Mouse (Mus musculus): Measurements from ENCODE around the gene Mypop.
A peak's percentile ranks its signal among the peaks of the same experiment; 100 is the strongest.

Gene Mypop

DNA sequence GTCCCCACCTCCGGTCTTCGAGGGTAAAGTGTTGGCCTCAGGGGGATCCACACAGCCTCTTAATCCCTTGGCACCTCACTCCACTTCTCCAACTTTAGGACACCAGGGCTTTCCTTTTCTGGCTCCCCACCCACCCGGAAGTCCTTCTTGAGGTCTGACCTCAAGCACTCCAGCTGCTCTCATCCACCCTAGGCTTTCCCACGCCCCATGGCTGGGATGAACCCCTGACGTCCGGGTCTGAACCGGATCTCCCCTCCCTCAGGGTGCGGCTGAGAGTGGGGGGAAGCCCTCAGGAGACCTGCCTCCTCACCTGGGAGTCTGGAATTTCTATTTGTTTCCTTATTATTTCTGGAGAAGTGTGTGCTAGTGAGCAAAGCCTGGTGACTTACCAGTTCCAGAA is 30.0 kb downstream of the Mypop start:
- no peak for DNase-seq (ENCODE audit: low spot score)

DNA sequence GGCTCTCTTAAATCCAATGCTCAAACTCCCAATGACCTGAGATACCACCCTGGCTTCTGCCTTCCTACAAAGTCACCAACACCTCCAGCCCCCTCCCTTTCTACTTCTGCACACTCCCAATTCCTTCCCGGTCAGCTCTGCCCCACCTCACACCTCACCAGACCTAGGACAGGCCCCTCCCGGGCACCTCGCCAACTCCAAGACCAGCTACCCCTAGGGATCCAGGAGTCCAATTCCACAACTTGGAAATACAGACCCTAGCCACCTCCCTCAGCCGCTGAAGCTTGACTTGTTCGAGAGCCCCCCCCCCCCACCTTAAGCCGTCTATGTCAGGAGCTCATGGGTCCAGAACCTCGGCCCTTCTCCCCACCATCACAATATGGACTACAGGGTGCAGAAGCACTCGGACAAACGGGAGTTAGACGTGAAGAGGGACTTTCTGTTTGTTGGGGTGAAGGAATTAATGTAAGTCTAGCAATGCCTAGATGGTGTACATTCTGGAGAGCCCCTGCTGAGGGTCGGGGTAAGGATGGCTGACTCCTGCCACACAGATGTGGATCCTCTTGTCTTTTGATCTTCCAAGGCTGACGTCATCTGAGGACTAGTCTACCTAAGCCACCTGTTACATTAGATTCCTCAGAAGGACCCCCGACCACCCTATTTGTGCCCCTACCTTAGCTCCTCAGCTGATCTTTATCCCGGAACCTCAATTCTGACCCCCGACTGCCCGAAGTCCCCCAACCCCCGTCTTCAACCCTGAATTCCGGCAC is 31.3 kb downstream of the Mypop start:
- DNase-seq (ENCODE audit: low spot score) = peak; percentile 60

DNA sequence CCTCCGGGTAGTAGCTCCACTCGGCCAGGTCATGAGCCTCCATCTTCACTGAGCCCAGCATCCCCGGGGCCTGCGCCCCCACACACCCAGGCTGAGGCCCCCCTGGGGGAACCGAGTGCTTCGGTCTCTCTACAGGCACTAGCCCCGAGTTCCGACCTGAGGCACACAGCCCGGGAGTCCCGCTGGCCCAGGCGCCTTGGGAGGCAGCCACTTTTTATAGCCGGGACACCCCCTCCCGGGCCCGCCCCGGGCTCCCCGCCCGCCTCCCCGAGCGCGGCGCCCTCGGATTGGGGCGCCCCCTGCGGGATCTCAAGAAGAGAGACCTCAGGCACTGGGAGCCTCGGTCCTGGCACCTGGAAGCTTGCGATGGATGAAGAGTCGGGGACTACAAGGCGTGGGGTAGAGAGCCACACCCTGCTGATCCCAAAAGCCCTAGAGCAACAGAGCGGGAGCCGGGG is 32.3 kb downstream of the Mypop start, which contains the start of gene Foxa3:
Gene Foxa3 (minus strand): TSS at position 182 of the 458 bp plus-strand sequence.
- no peak for DNase-seq (ENCODE audit: low spot score)

DNA sequence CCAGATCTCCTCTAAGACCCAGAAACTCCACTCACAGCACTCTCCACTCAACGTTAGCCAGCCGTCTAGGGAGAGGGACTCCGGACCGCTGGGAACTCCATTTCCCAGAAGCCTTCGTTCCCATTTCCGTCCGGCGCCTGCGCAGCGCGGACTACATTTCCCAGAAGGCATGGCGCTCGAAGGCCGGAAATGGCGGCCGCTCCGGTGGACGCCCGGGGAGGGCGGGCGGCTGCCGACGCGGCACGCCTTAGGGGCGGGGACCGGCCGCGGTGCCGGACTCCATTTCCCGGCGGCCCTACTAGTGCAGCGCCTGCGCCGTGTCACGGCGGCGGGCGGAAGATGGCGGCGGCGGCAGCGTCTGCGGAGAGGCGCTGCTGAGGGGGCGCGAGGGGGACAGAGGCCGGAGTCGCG is 33.1 kb downstream of the Mypop start, which contains the start of gene Sympk:
Gene Sympk (plus strand): TSS at position 282 of the 411 bp plus-strand sequence.
- DNase-seq (ENCODE audit: low spot score) = peak; percentile 96

DNA sequence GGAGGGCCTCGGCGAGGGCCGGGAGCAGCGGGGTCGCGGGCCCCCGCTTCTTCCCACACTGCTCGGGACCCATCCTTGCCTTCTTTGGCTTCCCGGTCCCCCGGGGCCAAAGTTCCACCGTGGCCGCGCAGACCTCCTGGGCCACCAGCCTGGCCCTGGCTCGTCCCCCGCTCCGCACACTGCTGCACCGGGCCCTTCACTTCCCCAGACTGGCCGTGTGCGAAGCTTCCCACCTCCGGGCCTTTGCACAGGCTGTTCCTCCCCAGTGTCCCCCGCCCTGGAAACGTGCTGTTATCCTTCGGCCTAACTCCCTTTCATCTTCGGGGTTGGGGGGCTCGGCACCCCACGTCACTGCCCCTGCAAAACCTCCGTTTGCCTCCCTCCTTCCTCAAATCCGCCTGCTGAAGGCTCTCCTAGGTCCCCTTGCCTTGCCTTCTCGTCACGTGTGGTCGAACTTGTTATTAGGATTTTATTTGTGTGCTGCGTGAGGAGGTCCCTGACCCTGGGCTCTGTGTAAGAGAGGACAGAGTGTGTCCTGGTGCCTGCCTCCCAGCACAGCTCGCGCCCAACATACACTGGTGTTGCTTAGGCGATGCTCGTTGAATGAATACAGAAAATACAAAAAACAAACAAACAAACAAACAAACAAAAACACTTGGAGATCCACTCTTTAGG is 33.7 kb downstream of the Mypop start:
- DNase-seq (ENCODE audit: low spot score) = no peak

DNA sequence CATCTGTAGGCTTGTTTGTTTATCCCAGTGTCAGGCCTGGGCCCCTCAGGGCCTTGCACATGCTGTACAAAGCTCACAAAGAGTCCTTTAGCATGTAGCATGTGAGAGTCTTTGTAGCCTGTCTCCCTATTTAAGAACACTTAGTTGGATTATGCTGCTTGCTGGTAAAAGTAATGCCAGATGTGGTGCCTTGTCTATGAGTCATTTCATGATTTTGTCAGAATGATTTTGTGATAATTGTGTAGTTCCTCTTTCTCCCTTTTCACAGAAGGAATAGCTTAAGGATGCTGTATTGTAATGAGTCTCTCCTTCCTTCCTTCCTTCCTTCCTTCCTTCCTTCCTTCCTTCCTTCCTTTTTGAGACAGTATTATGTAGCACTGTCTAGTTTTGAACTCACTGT is 37.0 kb downstream of the Mypop start:
- peak; percentile 27 for DNase-seq (ENCODE audit: low spot score)

DNA sequence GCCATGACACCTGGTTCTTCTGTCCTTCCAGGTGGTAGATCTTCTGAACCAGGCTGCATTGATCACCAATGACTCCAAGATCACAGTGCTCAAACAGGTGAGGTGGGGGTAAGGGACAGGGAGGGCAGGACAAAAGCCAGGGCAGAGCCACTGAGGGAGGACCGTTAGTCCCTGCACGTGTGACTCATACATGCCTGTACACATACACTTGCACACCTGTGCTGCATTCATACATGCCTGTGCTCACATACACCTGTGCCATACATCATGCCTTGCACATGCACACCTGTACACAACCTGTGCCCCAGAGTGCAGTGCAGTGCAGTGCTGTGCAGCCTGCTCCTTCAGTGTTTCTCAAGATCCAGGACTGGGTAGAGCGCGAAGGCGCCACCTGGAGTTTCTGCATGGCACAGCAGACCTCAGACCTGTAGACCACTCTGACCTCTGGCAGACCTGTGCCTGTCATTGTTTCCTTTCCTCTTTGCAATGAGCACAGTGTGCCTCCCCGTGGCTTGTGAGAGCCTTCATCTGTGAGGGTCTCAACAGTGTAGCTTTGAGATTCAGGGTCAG is 38.1 kb downstream of the Mypop start:
- peak; percentile 67 for DNase-seq (ENCODE audit: low spot score)

DNA sequence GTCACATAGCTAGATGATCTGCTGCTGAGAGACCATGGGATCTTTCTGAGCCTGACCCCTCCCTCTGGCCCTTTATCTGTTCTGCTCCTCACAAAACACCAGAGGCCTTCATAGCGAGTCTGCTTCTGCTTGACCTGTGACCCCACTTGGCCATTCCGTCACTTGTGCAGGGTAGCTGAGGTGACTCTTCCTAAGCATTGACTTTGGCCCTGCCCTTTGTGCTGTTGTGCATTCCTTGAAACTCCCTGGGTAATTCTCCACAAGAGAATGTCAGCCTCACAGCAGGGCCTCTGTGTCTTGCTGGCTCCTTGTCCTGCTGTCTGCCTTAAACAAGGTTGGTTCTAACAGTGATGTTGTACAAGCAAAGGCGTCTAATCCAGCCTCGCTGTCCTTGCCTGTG is 40.6 kb downstream of the Mypop start:
- DNase-seq (ENCODE audit: low spot score) = no peak

DNA sequence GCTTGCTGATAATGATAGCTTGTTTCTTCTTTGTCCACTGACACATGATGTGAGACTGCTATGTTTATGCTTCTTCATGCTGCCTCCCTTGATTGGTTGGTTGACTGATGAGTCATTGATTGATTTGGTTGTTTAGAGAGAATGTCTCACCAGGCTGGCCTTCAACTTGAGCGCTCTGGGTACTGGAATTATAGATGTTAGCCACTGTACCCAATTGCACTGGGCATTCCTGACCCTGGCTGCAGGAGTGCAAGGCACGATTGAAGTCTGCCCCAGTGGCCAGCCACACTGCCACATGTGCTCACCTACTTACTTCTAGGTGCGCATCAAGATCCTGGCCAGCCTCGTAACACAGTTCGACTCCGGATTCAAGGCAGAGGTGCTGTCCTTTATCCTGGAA is 53.6 kb downstream of the Mypop start:
- no peak for DNase-seq (ENCODE audit: low spot score)

DNA sequence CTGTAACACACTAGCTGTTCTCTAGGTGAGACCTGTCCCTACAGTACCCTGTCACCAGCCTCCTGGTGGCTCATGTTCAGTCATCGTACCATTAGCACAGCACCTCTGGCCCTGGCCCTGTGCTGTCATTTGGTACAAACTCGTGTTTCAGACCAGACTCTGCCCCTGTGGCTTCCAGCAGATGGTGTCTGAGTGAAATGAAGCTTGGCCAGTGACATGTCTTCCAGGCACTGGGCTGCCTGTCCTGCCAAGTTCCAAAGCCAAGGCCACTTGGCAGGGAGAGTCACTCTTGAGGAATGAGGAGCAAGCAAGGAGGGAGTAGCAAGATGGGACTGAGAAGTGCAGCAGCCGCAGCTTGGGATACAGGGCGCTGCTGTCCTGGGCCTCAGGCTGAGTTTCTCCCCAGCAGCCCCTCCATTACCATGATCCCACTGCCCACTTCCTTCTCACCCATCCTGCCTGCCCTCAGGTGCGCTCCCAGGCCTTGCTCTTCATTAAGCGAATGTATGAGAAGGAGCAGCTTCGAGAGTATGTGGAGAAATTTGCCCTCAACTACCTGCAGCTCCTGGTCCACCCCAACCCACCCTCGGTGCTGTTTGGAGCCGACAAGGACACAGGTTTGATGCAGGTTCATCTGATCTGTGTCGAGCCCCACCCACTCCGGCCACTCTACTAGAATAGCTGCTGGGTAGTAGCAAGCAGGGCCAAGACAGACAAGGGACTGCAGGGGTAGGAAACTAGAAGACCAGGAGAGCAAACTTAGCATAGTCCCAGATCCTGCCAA is 55.4 kb downstream of the Mypop start:
- no peak for DNase-seq (ENCODE audit: low spot score)

DNA sequence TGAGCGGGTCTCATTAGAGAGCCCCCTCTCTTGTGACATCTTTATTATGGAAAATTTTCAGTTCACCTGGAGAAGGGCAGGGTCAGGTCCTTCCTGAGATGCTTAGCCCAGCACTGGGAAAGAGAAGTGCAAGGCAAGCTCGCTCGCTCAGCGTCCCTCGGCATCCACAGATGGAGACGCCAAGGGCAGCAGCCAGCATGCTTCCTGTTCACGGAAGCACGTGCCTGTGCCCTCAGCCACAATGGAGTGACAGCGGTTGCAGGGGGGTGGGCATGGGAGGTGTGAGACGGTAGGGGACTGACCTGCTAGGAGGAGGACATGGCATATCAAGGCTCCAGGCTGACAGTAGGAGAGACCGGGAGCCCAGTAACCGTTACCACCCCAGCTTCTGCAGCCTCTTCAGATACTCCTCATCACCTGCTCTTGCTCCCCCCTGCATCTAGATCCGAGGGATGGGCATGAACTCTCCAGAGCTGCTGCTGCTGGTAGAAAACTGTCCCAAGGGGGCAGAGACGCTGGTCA is 57.0 kb downstream of the Mypop start:
- DNase-seq (ENCODE audit: low spot score) = no peak

DNA sequence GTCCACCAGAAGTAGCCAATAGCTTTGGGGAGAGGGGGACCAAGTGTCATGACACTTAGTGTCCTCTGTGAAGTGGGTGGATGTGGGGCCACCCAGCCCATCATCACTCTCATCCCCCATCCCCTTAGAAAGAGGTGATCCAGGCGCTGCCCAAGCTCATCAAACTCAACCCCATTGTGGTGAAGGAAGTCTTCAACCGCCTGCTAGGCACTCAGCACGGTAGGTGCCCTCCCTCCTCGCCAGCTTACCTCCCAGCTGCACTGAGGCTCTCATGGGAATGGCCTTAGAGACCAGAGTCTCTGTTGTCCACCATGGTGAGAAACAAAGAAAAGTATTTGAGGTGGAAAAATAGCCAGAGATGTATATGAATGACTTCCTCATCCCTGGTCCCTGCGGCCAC is 58.2 kb downstream of the Mypop start:
- DNase-seq (ENCODE audit: low spot score) = no peak

DNA sequence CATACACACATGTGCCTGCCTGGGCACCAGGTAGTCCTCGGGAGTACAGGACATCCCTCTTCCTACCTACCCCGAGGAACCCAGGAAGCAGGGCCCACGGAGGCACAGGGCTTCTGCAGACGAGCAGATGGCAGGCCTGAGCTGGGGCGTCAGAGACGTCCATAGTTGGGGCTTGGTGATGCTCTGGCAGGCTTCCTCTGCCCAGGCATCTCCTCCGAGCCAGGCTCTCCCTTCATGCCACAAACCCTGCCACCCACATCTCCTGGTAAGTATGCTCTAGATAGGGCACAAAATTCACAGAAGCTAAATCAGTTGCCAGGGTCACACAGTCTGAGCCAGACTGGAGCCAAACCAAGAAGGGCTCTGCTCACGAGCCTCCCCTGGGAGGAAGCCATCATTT is 59.1 kb downstream of the Mypop start:
- DNase-seq (ENCODE audit: low spot score) = no peak

DNA sequence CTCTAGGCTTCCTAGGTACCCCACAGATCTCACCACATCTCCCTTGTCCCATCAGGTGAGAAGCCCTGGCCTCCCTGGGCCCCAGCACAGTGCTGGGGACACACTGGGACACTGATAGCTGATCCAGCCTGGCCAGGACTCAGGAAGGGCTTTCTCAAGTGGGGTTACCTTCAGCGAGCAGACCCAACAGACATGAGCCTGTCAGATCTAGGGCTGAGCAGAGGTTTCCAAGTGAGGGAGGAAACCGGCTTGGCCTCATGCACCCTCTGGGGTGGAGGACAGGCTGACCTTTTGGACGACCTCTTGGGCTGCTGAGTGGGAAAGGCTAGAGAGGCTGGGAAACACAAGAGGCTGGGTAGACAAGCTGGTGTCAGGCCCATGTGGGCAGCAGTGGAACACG is 60.1 kb downstream of the Mypop start:
- DNase-seq (ENCODE audit: low spot score) = no peak

Measured in MN1 (cell line).